Mouse (Mus musculus) brown adipose tissue, adult 24 weeks (tissue): Measurements from ENCODE around the gene Rasd1. TPM values are rescaled to one million over a fixed set of nuclear protein-coding genes. Genes with fewer than 3 reads are reported as not detected.

ENCODE experiments used
- H3K27ac ChIP-seq: fragments of 200-500 bp; replicated peaks from 2 replicates; pipeline ENCODE4 v1.5.1; 2012; ENCODE audit warnings: low read depth, mild to moderate bottlenecking, low read length
- H3K4me1 ChIP-seq: fragments of 200-500 bp; 2 replicates; pipeline ENCODE4 v1.6.1; 2012; ENCODE audit warnings: low read length, mixed read lengths; ENCODE audit not compliant: control insufficient read depth, insufficient read depth, insufficient read length
- H3K4me3 ChIP-seq: fragments of 200-500 bp; 2 replicates; pipeline ENCODE4 v1.5.1; 2012; ENCODE audit warnings: low read depth, mild to moderate bottlenecking, low read length, moderate library complexity; ENCODE audit not compliant: insufficient read depth
- polyA plus RNA-seq: library from polyadenylated mRNA; stranded (reverse); fragments of >200 nt; gene quantifications from 2 replicates; pipeline ENCODE4 v1.2.4, GENCODE M21; 2012; ENCODE audit not compliant: missing spikeins, insufficient read depth, insufficient read length

The Rasd1 gene
- polyA plus RNA-seq, 1 experiment = 46.6 TPM

DNA sequence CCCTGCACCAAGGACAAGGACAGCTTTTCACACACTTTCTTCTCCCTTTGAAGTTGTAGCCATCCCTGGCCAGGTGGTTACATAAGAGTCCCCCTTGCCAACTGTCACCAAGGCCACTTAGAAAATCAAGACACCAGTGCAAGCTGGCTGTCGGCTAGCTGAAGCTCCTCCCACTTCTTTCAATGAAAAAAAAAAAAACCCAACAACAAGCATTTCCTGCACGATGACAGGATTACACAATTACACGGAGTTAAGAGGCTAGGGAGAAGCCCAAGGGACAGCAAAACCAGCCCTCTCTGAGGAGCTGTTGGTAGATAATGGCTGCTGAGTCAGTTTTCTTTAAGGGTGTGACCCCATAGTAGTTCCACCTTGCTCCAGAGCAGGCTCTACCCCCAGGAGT, 23.4 kb downstream of the Rasd1 start:
- Histone ChIP-seq H3K4me3 (no peak overlapping the region), H3K27ac (peak overlapping the region; percentile 88), H3K4me1 (peaks cover 15% of the 10 kb centered on the region; the same call in 1 of the 2 replicates)

DNA sequence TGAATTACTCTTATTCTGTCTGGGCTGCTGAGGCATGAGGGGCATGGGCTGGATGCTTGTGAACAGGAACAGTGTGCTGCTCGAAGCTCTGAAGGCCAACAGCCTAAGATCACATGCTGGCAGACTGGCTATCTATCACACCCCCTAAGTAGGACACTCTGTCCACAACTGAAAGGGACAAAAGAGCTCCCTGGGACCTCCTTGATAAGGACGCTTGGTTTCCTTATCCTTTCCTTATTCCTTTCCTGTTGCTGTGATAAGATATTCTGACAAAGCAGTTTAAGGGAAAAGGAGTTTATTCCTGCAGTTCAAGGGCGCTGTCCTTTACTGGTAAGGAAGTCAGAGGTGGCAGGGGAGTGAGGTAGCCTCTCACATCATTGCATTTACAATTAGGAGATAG, 24.1 kb downstream of the Rasd1 start:
- Histone ChIP-seq H3K4me1 (peaks cover 15% of the 10 kb centered on the region; the same call in 1 of the 2 replicates), H3K4me3 (no peak overlapping the region), H3K27ac (peak overlapping the region; percentile 88)

DNA sequence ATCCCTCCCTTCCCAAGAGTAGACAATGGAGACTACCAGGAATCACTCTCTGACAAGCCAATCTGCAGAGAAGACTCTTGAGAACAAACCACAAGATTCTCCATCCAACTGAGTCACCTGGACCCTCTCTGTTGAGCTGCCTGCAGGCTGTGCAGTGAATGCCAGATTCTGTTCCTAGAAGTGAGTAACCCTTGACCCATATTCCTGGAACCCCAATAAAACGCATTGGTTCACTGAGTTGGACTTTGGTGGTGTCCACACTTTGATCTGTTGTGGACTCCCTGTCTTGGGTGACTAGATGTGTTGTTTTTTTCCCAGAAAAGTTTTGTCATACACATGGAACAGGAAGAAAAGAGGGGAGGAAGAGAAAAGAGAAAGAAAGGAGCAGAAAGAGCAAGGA, 24.9 kb downstream of the Rasd1 start:
- H3K4me1 ChIP-seq = peaks cover 15% of the 10 kb centered on the region; the same call in 1 of the 2 replicates
- no peak overlapping the region for H3K27ac ChIP-seq
- no peak overlapping the region for H3K4me3 ChIP-seq

DNA sequence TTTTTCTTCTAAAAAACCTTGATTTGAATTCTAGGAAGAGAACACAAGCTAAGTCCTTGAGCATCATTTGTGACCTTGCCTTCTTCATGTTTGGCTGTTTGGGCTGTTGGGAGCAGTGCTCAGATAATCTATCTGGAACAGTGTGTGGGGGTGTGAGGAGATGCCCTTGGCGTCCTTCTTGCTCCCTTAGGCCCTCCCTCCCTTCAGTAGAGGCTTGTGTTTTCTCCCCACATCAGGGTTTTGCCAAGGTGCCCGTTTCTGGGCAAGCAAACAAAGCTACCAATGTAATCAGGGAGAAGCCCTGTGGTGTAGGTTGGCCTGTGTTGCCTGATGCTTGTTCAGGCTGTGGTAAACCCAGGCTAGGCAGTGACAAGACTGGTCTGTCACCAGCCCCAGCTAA, 27.1 kb downstream of the Rasd1 start:
- Histone ChIP-seq H3K4me1 (peaks cover 15% of the 10 kb centered on the region; the same call in 1 of the 2 replicates), H3K27ac (peak overlapping the region; percentile 53), H3K4me3 (no peak overlapping the region)

DNA sequence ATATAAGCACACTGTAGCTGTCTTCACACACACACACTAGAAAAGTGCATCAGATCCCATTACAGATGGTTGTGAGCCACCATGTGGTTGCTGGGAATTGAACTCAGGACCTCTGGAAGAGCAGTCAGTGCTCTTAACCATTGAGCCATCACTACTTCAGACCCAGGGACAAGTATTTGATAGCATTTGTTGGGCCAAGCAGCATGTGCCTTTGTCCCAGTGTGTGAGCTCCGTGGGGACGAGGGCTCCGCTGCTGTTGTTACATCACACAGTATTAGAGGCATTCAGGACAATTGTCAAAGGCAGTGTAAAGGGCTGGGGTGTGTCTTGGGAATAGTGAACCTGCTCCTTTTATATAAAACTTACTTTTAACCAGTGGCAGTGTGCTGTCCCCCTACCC, 27.7 kb downstream of the Rasd1 start:
- Histone ChIP-seq H3K27ac (peak overlapping the region; percentile 95), H3K4me1 (peaks cover 9% of the 10 kb centered on the region), H3K4me3 (no peak overlapping the region)

DNA sequence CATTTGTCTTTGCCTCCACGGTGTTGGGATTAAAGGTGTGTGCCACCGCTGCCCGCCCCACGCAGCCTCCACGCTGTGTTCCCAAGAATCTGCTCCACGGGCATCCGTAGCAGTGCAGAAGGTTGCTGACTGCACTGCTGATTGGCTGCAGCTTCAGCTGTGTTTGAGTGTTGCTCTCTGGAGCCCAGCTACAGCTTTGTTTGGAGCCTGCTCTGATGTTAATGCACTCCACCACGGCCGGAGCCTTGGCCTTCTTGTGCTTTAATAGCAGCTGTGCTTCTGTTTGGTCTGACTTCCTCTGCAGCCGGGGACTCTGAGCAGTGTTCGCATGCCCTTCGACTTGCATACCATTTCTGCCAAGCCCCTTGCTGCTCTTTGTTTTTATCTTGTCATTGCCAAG, 30.8 kb downstream of the Rasd1 start:
- Histone ChIP-seq H3K4me1 (no peaks in the 10 kb centered on the region; the same call in 1 of the 2 replicates), H3K4me3 (no peak overlapping the region), H3K27ac (no peak overlapping the region)

DNA sequence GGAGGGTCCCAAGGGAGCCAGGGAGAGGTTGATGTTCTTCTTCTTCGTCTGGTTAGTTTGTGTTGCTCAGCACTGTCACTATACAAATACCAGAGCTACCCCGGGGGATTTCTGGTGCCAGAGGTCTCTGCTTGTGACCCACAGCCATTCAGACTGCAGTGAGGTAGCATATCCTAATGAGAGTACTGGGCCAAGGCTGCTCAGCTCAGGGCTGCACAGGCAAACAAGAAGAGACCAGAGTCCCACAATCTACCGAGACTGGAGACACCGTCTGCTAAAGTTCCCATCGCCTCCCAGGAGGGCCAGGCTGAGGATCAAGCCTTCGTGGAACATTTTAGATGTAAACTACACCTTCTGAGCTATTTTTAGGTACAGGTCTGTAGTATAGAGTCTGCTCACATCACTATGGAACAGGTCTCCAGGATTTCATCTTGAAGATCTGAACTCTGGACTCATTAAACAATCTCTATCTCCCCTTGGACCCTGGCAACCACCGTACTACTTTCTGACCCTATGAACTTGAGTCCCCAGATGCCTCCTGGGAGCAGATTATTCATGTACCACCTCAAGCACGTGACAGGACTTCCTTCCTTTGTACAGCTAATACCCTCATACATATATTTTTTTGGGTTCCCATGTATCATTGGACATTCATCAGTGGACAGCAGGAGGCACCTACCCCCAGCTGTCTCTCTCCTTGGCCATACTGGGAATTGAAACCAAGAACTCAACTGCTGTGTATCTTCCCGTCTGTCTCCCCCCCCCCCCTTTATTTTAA, 32.0 kb downstream of the Rasd1 start:
- Histone ChIP-seq H3K4me1 (no peaks in the 10 kb centered on the region; the same call in 1 of the 2 replicates), H3K27ac (no peak overlapping the region), H3K4me3 (no peak overlapping the region)

DNA sequence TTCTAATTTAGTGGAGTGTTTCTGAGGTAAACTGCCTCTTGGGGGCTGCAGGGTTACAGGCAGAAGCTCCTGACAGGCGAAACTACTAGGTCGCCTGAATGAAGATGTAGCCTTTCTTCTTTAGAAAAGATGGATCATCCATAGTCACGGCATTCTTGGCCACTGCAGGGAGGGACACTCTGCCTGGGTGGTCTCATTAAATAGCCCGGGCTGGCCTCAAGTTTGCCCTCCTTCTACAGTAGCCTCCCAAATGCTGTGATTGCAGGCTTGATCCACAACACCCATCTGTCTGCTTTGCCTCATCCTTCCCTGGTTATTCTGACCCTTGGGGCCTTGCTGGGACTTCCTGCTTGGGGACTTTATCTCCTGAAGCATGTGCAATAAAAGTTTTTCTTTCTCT, 34.7 kb downstream of the Rasd1 start:
- H3K4me3 ChIP-seq = no peak overlapping the region
- H3K4me1 ChIP-seq = no peaks in the 10 kb centered on the region; the same call in 1 of the 2 replicates
- H3K27ac ChIP-seq = no peak overlapping the region

DNA sequence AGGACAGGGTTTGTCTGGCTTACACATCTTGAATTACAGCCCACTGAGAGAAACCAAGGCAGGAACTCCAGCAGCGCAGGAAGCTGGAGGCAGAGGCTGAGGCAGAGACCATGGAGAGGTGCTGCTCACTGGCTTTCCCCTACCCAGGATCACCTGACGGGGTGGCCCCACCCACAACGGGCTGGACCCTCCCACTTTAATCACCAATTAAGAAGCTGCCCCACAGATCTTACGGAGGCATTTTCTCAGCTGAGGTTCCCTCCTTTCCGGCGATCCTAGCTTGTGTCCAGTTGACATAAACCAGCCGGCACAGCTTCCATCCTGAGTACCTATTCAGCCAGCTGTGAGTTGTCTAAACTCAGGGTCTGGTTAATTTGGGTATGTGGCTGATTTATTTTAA, 43.5 kb downstream of the Rasd1 start:
- Histone ChIP-seq H3K4me3 (no peak overlapping the region), H3K4me1 (peaks cover 11% of the 10 kb centered on the region), H3K27ac (no peak overlapping the region)

DNA sequence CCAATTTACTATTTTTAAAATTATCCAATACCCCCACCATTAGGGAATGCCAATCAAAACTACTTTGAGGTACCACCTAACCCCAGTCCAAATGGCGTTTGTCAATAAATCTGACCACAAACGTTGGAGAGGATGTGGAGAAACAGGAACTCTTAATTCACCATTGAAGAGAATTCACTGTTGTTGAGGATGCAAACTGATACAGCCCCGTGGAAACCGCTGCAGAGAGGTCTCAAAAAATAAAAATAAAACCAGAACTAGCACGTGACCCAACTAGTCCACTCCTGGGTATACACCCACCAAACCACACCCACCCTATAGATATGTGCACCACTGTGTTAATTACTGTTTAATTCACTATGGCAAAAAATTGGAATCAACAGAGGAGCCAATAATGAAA, 44.4 kb downstream of the Rasd1 start:
- Histone ChIP-seq H3K4me3 (no peak overlapping the region), H3K4me1 (peaks cover 11% of the 10 kb centered on the region), H3K27ac (no peak overlapping the region)

DNA sequence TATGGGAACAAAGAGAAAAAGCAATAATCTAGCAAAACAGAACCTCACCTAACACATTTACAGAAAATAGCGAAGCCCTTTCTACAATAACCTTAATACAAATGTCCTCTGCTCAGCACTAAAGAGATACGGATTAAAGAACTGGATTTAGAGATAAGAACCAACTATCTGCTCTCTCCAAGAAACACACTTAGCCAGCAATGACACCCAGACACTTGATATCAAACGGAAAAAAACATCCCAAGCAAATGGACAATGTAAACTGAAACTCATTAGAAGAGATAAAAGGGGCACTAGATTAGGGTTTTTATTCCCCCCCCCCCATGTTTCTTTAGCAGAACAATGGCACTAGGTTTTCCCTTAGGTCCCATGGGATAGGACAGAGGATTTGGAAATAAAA, 45.3 kb downstream of the Rasd1 start:
- H3K27ac ChIP-seq = peak overlapping the region; percentile 11
- no peak overlapping the region for H3K4me3 ChIP-seq
- peaks cover 11% of the 10 kb centered on the region for H3K4me1 ChIP-seq

DNA sequence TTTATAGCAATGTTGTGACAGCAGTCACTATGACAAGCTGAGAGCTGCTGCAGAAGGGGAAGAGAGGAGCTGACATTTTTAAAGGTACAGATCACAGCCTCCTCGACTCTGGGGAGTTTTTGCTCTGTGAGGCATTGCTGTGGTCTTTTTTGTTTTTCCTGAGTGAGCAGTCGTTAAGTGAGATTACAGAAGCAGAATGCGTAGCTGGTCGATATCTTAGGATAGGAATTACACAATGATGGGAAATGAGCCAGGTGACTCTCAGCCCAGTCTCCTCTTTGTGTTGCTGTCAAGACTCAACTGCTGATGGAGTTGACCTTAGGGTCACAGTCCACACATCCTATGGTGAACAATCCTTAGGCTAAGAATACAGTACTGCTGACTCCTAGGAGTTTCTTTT, 46.7 kb downstream of the Rasd1 start:
- peak overlapping the region; percentile 62; the same call in 1 of the 2 replicates for H3K27ac ChIP-seq

DNA sequence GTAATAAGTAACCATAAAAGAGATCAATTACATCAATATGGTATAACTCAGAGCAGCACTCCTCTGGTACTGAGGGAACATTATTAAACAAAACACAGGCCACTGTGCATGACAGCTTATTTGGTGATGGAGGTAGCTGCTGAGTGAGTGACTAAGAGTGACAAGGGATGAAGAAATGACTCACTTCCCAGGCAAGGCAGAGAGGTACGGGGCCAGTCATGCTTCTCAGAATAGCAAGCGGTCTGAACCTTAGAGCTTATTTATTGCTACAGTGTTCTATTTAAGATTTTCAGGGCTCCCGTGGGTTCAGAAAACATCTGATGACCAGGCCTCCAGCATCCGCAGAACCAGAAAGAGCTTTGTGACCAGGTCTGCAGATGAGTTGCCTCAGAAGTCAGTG, 51.0 kb downstream of the Rasd1 start:
- no peak overlapping the region for H3K4me3 ChIP-seq
- no peak overlapping the region for H3K27ac ChIP-seq
- H3K4me1 ChIP-seq = peaks cover 8% of the 10 kb centered on the region

More for the DNA sequence above, 46.7 kb downstream of the Rasd1 start:
- H3K4me3 ChIP-seq = no peak overlapping the region
- peaks cover 11% of the 10 kb centered on the region for H3K4me1 ChIP-seq
